Mouse (Mus musculus) kidney, postnatal 25 days (tissue): ENCODE measurements around the gene Ccdc174.
A peak's percentile ranks its signal among the peaks of the same experiment; 100 is the strongest.

Experiments used
- DNase-seq, 2 experiments: peaks; one replicate each; pipeline ENCODE4 v3.0.0; 2021; ENCODE audit warnings: mixed read lengths in 2 of 2

Ccdc174 gene

GRCm38 (mm10) chr6:91931231-91931630 is 53.4 kb downstream of the Ccdc174 start:
- no peak for DNase-seq

GRCm38 (mm10) chr6:91938491-91938890 is 60.6 kb downstream of the Ccdc174 start:
- no peak for DNase-seq

GRCm38 (mm10) chr6:91948426-91948825 is 70.6 kb downstream of the Ccdc174 start:
- peak in 1 of 2 experiments; percentile 20 for DNase-seq
